Mouse (Mus musculus) embryo, embryonic 11.5 days (tissue): ENCODE measurements at regions not wholly inside any gene's neighbourhood (a gene's known extent, or its start where the extent isn't known, plus 50 kb on each side); places are given as distances from the start of the nearest gene placed in this dataset.
A peak's percentile ranks its signal among the peaks of the same experiment; 100 is the strongest.

Experiments used
- DNase-seq: peaks from one replicate; pipeline ENCODE4 v3.0.0-alpha.2; 2012; ENCODE audit warnings: low read depth, low spot score

GRCm38 (mm10) chr15:96881519-96882170 lies 174.1 kb downstream of the Slc38a4 start:
- DNase-seq: no peak

- DNase-seq: no peak
Measured at GRCm38 (mm10) chr15:96880066-96880465, 175.7 kb downstream of the Slc38a4 start.

- DNase-seq: no peak
Measured at GRCm38 (mm10) chr15:96878796-96879195, 177.0 kb downstream of the Slc38a4 start.

GRCm38 (mm10) chr15:96877931-96878330 lies 177.8 kb downstream of the Slc38a4 start:
- no peak for DNase-seq

GRCm38 (mm10) chr15:96877271-96877670 lies 177.7 kb upstream of the Slc38a2 start:
- DNase-seq: no peak

- peak; percentile 40 for DNase-seq
Measured at GRCm38 (mm10) chr15:96874145-96874544, 174.6 kb upstream of the Slc38a2 start.

GRCm38 (mm10) chr15:96873562-96873961 lies 174.0 kb upstream of the Slc38a2 start:
- no peak for DNase-seq

GRCm38 (mm10) chr15:96873126-96873525 lies 173.6 kb upstream of the Slc38a2 start:
- DNase-seq: no peak

- DNase-seq: no peak
Measured at GRCm38 (mm10) chr15:96867701-96868100, 168.2 kb upstream of the Slc38a2 start.

GRCm38 (mm10) chr15:96865932-96866331 lies 166.4 kb upstream of the Slc38a2 start:
- DNase-seq: no peak

GRCm38 (mm10) chr15:96857709-96858108 lies 158.2 kb upstream of the Slc38a2 start:
- DNase-seq: no peak

- no peak for DNase-seq
Measured at GRCm38 (mm10) chr15:96851970-96852768, 152.6 kb upstream of the Slc38a2 start.

GRCm38 (mm10) chr15:96848150-96848549 lies 148.6 kb upstream of the Slc38a2 start:
- no peak for DNase-seq

GRCm38 (mm10) chr15:96845221-96845620 lies 145.7 kb upstream of the Slc38a2 start:
- no peak for DNase-seq

- no peak for DNase-seq
Measured at GRCm38 (mm10) chr15:96844290-96844689, 144.8 kb upstream of the Slc38a2 start.

- DNase-seq: no peak
Measured at GRCm38 (mm10) chr15:96843589-96843988, 144.1 kb upstream of the Slc38a2 start.

- DNase-seq: no peak
Measured at GRCm38 (mm10) chr15:96842881-96843280, 143.4 kb upstream of the Slc38a2 start.

GRCm38 (mm10) chr15:96836670-96837069 lies 137.1 kb upstream of the Slc38a2 start:
- no peak for DNase-seq

GRCm38 (mm10) chr15:96834862-96835261 lies 135.3 kb upstream of the Slc38a2 start:
- no peak for DNase-seq

GRCm38 (mm10) chr15:96834162-96834843 lies 134.8 kb upstream of the Slc38a2 start:
- DNase-seq: no peak

GRCm38 (mm10) chr15:96832389-96832788 lies 132.9 kb upstream of the Slc38a2 start:
- no peak for DNase-seq

- no peak for DNase-seq
Measured at GRCm38 (mm10) chr15:96831256-96831655, 131.7 kb upstream of the Slc38a2 start.
